ENCODE assay signal across 17 mouse cellular contexts in the genomic region with DNA sequence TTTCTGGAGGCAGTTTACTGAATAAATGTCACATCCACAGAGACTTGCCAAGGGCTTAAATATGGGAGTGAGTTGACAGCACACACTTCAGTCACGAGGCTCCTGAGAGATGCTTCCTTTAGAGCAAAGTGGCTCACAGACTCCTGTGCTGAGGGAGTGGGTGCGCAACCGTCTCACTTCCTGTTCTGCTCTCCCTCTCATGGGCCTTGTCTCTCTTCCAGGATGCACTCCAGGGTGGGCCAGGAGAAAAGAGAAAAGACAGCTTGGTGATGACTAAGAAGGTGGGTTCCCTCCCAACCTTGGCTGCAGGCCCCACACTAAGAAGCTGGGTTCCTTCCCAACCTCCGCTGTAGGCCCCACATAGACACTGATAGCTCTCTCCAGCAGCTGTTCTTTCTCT. TPM values are rescaled to one million over a fixed set of nuclear protein-coding genes. Genes with fewer than 3 reads are reported as not detected.
DNase-seq lines count a peak whose midpoint lies in the region; ATAC-seq lines count a peak whose summit lies in the region.
"Had no signal": no experiment of that assay in that cellular context is flagged by ENCODE, and none has a peak within 500 bp of the region (broad histone marks: within the 10 kb centered on the region; RNA-seq: fewer than 3 reads in every experiment).

No protein-coding gene starts in this region.

- peak overlapping the region; percentile 98 for H3K27ac ChIP-seq in forebrain, embryonic 15.5 days (replicated peaks)
- H3K27ac ChIP-seq in neural tube, embryonic 15.5 days (replicated peaks), result peak overlapping the region; percentile 98
- H3K27ac ChIP-seq in liver, embryonic 11.5 days (ENCODE audit: low read depth, low read length), result no peak overlapping the region
- H3K27ac ChIP-seq: embryonic facial prominence, embryonic 15.5 days; gastrocnemius, adult 2 months; heart, embryonic 13.5 days; limb, embryonic 15.5 days; macrophage had no signal

- WGBS in forebrain, embryonic 15.5 days, result 36% methylated on average over 4 of the region's 4 CpGs
- WGBS in neural tube, embryonic 15.5 days, result 56% methylated on average over 4 of the region's 4 CpGs
- 71% methylated on average over 4 of the region's 4 CpGs for WGBS in liver, embryonic 11.5 days

- no peak overlapping the region for H3K4me3 ChIP-seq in forebrain, embryonic 15.5 days
- H3K4me3 ChIP-seq in neural tube, embryonic 15.5 days (replicated peaks), result no peak overlapping the region
- no peak overlapping the region for H3K4me3 ChIP-seq in liver, embryonic 11.5 days (ENCODE audit: low read depth, low read length)
- H3K4me3 ChIP-seq: embryonic facial prominence, embryonic 15.5 days; gastrocnemius, adult 2 months; heart, embryonic 13.5 days; limb, embryonic 15.5 days had no signal

- H3K9ac ChIP-seq in forebrain, embryonic 15.5 days (replicated peaks), result peak overlapping the region; percentile 2; the same call in 1 of the 2 replicates
- 0 out of 2 replicates have a peak overlapping the region, but pooled peaks have one; percentile 14 for H3K9ac ChIP-seq in neural tube, embryonic 15.5 days (replicated peaks)
- no peak overlapping the region for H3K9ac ChIP-seq in liver, embryonic 11.5 days (ENCODE audit: low read depth, low read length)
- H3K9ac ChIP-seq: embryonic facial prominence, embryonic 15.5 days; heart, embryonic 13.5 days; limb, embryonic 15.5 days had no signal

- H3K9me3 ChIP-seq in forebrain, embryonic 15.5 days, result no peaks in the 10 kb centered on the region
- H3K9me3 ChIP-seq in neural tube, embryonic 15.5 days (replicated peaks), result no peaks in the 10 kb centered on the region
- no peaks in the 10 kb centered on the region for H3K9me3 ChIP-seq in liver, embryonic 11.5 days (ENCODE audit: control insufficient read depth, low read length)
- H3K9me3 ChIP-seq: embryonic facial prominence, embryonic 15.5 days; heart, embryonic 13.5 days; limb, embryonic 15.5 days had no signal

- intact Hi-C loops in left cerebral cortex, postnatal 4 days (cut with DNase I), result no loop called here

- H3K4me2 ChIP-seq in forebrain, embryonic 15.5 days (replicated peaks), result no peak overlapping the region
- H3K4me2 ChIP-seq in neural tube, embryonic 15.5 days, result no peak overlapping the region
- H3K4me2 ChIP-seq in liver, embryonic 11.5 days, result no peak overlapping the region
- H3K4me2 ChIP-seq: embryonic facial prominence, embryonic 15.5 days; heart, embryonic 13.5 days; limb, embryonic 15.5 days had no signal

- peaks cover 100% of the 10 kb centered on the region for H3K4me1 ChIP-seq in forebrain, embryonic 15.5 days
- peaks cover 82% of the 10 kb centered on the region for H3K4me1 ChIP-seq in neural tube, embryonic 15.5 days
- H3K4me1 ChIP-seq in liver, embryonic 11.5 days (replicated peaks; ENCODE audit: control insufficient read depth, insufficient read depth, low read length), result no peaks in the 10 kb centered on the region

- no peak for DNase-seq in frontal cortex, postnatal 25 days (ENCODE audit: low spot score in 2 of 2)
- peak; percentile 62 for DNase-seq in left cerebral cortex, postnatal 4 days
- DNase-seq in lung, postnatal 25 days (ENCODE audit: low spot score), result no peak
- DNase-seq in liver, embryonic 11.5 days (ENCODE audit: low spot score), result no peak
- no peak for DNase-seq in adipocyte (ENCODE audit: low spot score)
- DNase-seq: adrenal gland, adult 8-10 months; cerebellum, adult 11 months; gastrocnemius, adult 2 months; kidney, adult 18-20 months; thymus, adult 2 months had no signal

- ATAC-seq in frontal cortex, adult (ENCODE audit: low TSS enrichment), result peak; percentile 48
- ATAC-seq in forebrain, embryonic 15.5 days (replicated peaks), result no peak
- no peak for ATAC-seq in neural tube, embryonic 15.5 days (ENCODE audit: low FRiP score)
- ATAC-seq in liver, embryonic 11.5 days (replicated peaks; ENCODE audit: low FRiP score), result no peak

- H3K36me3 ChIP-seq in forebrain, embryonic 15.5 days, result peaks cover 21% of the 10 kb centered on the region
- H3K36me3 ChIP-seq in neural tube, embryonic 15.5 days, result 0 out of 2 replicates have a peak, but pooled peaks cover 2% of the 10 kb centered on the region
- H3K36me3 ChIP-seq in liver, embryonic 11.5 days (ENCODE audit: control insufficient read depth, insufficient read depth, low read length), result no peaks in the 10 kb centered on the region
- H3K36me3 ChIP-seq: embryonic facial prominence, embryonic 15.5 days; heart, embryonic 13.5 days; limb, embryonic 15.5 days had no signal

- no peaks in the 10 kb centered on the region for H3K27me3 ChIP-seq in forebrain, embryonic 15.5 days
- H3K27me3 ChIP-seq in neural tube, embryonic 15.5 days (replicated peaks), result no peaks in the 10 kb centered on the region
- peaks cover 78% of the 10 kb centered on the region for H3K27me3 ChIP-seq in liver, embryonic 11.5 days (replicated peaks; ENCODE audit: control insufficient read depth, insufficient read depth, low read length)

RNA-seq across cellular contexts. Expression of a gene that starts 57.5 kb away (rescaled TPM):
- polyA plus RNA-seq in forebrain, embryonic 15.5 days (2015; fragmentation: Nextera tagmentation; extraction: Ambion mirVana), result 32.9 and 35.8 TPM in 2 replicates
- 10 to 100 TPM; 75.8 to 80.6 TPM for total RNA-seq in left cerebral cortex, postnatal 4 days (2021)
- 24.2 and 25.0 TPM in 2 replicates for polyA plus RNA-seq in neural tube, embryonic 15.5 days (2015; fragmentation: Nextera tagmentation; extraction: Ambion mirVana)
- 39.8 and 41.1 TPM in 2 replicates for polyA plus RNA-seq in liver, embryonic 11.5 days (2014; fragmentation: Nextera tagmentation; extraction: Ambion mirVana)
